Mouse (Mus musculus): ENCODE results near the gene Wasf1.

Gene Wasf1

GRCm38 (mm10) chr10:40984600-40984999 lies 101.3 kb downstream of the Wasf1 start:
- no peak for DNase-seq

DNA sequence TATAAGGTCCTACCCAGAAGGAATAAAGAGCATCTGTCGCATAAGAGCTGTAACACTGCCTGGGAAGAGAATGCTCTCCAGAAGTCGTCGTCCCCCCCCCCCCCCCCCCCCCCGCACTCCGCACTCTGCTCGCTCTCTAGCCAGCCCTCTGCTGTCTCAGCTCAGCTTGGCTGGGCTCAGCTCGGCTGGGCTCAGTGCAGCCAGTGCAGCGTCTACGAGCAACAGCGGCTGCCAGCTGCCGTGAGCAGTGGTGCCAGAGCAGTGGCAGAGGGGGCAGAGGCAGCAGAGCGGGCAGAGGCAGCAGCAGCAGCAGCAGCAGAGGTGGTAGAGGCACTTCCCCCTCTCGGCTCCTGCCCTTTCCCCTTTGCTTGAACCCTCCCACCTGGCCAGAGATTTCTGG lies 102.1 kb downstream of the Wasf1 start:
- DNase-seq = no peak
